Mouse (Mus musculus) urinary bladder, postnatal 25 days (tissue): ENCODE measurements around the gene Tanc1.

Experiments
- DNase-seq: peaks from one replicate; pipeline ENCODE4 v3.0.0; 2022; ENCODE audit warnings: low spot score

Tanc1 gene

GRCm38 (mm10) chr2:59718601-59719416, 107.0 kb downstream of the Tanc1 start:
- DNase-seq = no peak

- DNase-seq = no peak
Measured at GRCm38 (mm10) chr2:59719831-59720230, 108.0 kb downstream of the Tanc1 start.

GRCm38 (mm10) chr2:59721119-59721518, 109.3 kb downstream of the Tanc1 start:
- DNase-seq = no peak

GRCm38 (mm10) chr2:59721758-59722157, 109.9 kb downstream of the Tanc1 start:
- no peak for DNase-seq

- DNase-seq = no peak
Measured at GRCm38 (mm10) chr2:59723311-59723710, 111.5 kb downstream of the Tanc1 start.

- no peak for DNase-seq
Measured at GRCm38 (mm10) chr2:59725518-59726185, 113.8 kb downstream of the Tanc1 start.

- no peak for DNase-seq
Measured at GRCm38 (mm10) chr2:59731831-59732230, 120.0 kb downstream of the Tanc1 start.

GRCm38 (mm10) chr2:59733410-59733809, 121.6 kb downstream of the Tanc1 start:
- no peak for DNase-seq

GRCm38 (mm10) chr2:59736401-59736898, 124.6 kb downstream of the Tanc1 start:
- DNase-seq = no peak

GRCm38 (mm10) chr2:59737368-59737767, 125.5 kb downstream of the Tanc1 start:
- DNase-seq = no peak

GRCm38 (mm10) chr2:59738356-59738755, 126.5 kb downstream of the Tanc1 start:
- no peak for DNase-seq

GRCm38 (mm10) chr2:59739036-59739435, 127.2 kb downstream of the Tanc1 start:
- no peak for DNase-seq

- DNase-seq = no peak
Measured at GRCm38 (mm10) chr2:59742500-59743116, 130.8 kb downstream of the Tanc1 start.

GRCm38 (mm10) chr2:59745428-59745827, 133.6 kb downstream of the Tanc1 start:
- peak; percentile 57 for DNase-seq

- DNase-seq = peak; percentile 30
Measured at GRCm38 (mm10) chr2:59746070-59746469, 134.2 kb downstream of the Tanc1 start.

GRCm38 (mm10) chr2:59747757-59748156, 135.9 kb downstream of the Tanc1 start:
- DNase-seq = no peak

GRCm38 (mm10) chr2:59749371-59749770, 137.5 kb downstream of the Tanc1 start:
- no peak for DNase-seq

GRCm38 (mm10) chr2:59751172-59751571, 139.3 kb downstream of the Tanc1 start:
- DNase-seq = no peak

GRCm38 (mm10) chr2:59752148-59752547, 140.3 kb downstream of the Tanc1 start:
- DNase-seq = no peak

GRCm38 (mm10) chr2:59752766-59753165, 140.9 kb downstream of the Tanc1 start:
- DNase-seq = no peak

- no peak for DNase-seq
Measured at GRCm38 (mm10) chr2:59756137-59756753, 144.4 kb downstream of the Tanc1 start.

- no peak for DNase-seq
Measured at GRCm38 (mm10) chr2:59757015-59757414, 145.2 kb downstream of the Tanc1 start.
